Mouse (Mus musculus): Measurements from ENCODE around the gene Cyp46a1. TPM values are rescaled to one million over a fixed set of nuclear protein-coding genes. Genes with fewer than 3 reads are reported as not detected.

The Cyp46a1 gene
- total and polyA plus RNA-seq, 3 experiments = not detected

GRCm38 (mm10) chr12:108374689-108375088 is 40.5 kb downstream of the Cyp46a1 start:
- Histone ChIP-seq H3K4me3 (ENCODE audit: control insufficient read depth in 1 of 2, insufficient read depth in 1 of 2, low read depth in 2 of 2, low read length in 2 of 2) (no peak overlapping the region), H3K9ac (ENCODE audit: control insufficient read depth, low read depth, low read length, poor library complexity, severe bottlenecking) (no peak overlapping the region), H3K27ac (ENCODE audit: control insufficient read depth, low read depth, low read length) (no peak overlapping the region), H3K27me3 (ENCODE audit: control insufficient read depth in 1 of 2, insufficient read depth in 2 of 2, low read length in 2 of 2) (no peaks in the 10 kb centered on the region), H3K9me3 (replicated peaks; ENCODE audit: insufficient read depth, low read length) (no peaks in the 10 kb centered on the region), H3K4me1 (ENCODE audit: control insufficient read depth in 1 of 2, insufficient read depth in 2 of 2, low read length in 2 of 2) (no peaks in the 10 kb centered on the region), H3K79me2 (ENCODE audit: control insufficient read depth, insufficient read depth, low read length, poor library complexity) (no peaks in the 10 kb centered on the region), H3K36me3 (ENCODE audit: control insufficient read depth in 1 of 2, insufficient read depth in 2 of 2, low read length in 2 of 2) (no peaks in the 10 kb centered on the region)
- no peak for DNase-seq (ENCODE audit: low read depth, low spot score)
- TF ChIP-seq CHD2 (IDR thresholded peaks at IDR 0.05; ENCODE audit: low read length) = no peak
- no peak for TF ChIP-seq ZMIZ1 (IDR thresholded peaks at IDR 0.05; ENCODE audit: low read depth, low read length)
- no peak for TF ChIP-seq HCFC1 (IDR thresholded peaks at IDR 0.05; ENCODE audit: low read depth, low read length)
- TF ChIP-seq NRF1 (IDR thresholded peaks at IDR 0.05; ENCODE audit: insufficient read depth, low read depth, low read length, poor library complexity, severe bottlenecking) = no peak
- TF ChIP-seq MAZ (IDR thresholded peaks at IDR 0.05; ENCODE audit: low read depth, low read length) = no peak
- no peak for TF ChIP-seq CTCF (IDR thresholded peaks at IDR 0.05 in 2 of 3, conservative IDR thresholded peaks at IDR 0.05 in 1 of 3; ENCODE audit: control insufficient read depth in 1 of 3, insufficient read depth in 1 of 3, low read depth in 2 of 3, low read length in 3 of 3, poor library complexity in 1 of 3, severe bottlenecking in 1 of 3)
- TF ChIP-seq USF1 (IDR thresholded peaks at IDR 0.05; ENCODE audit: low read depth, low read length) = no peak
- no peak for TF ChIP-seq E2F4 (IDR thresholded peaks at IDR 0.05; ENCODE audit: borderline replicate concordance, low read depth, low read length)
- TF ChIP-seq MAFK (IDR thresholded peaks at IDR 0.05; ENCODE audit: borderline replicate concordance, low read depth, low read length) = no peak
- no peak for TF ChIP-seq ELF1 (IDR thresholded peaks at IDR 0.05; ENCODE audit: low read depth, low read length)
- no peak for TF ChIP-seq MXI1 (IDR thresholded peaks at IDR 0.05; ENCODE audit: low read depth, low read length)
- no peak for TF ChIP-seq ETS1 (IDR thresholded peaks at IDR 0.05; ENCODE audit: low read depth, low read length)
- no peak for TF ChIP-seq SIN3A (IDR thresholded peaks at IDR 0.05; ENCODE audit: low read length)
- TF ChIP-seq RCOR1 (IDR thresholded peaks at IDR 0.05; ENCODE audit: low read depth, low read length) = no peak
- no peak for TF ChIP-seq EP300 (IDR thresholded peaks at IDR 0.05; ENCODE audit: low read depth in 1 of 2, low read length in 2 of 2)
- TF ChIP-seq BHLHE40 (IDR thresholded peaks at IDR 0.05; ENCODE audit: borderline replicate concordance, low read depth, low read length) = no peak
- TF ChIP-seq TAL1 (IDR thresholded peaks at IDR 0.05; ENCODE audit: low read length) = no peak

GRCm38 (mm10) chr12:108378379-108379133 is 44.4 kb downstream of the Cyp46a1 start:
- H3K9ac ChIP-seq (ENCODE audit: control insufficient read depth, low read depth, low read length, poor library complexity, severe bottlenecking) = no peak overlapping the region
- DNase-seq (ENCODE audit: low read depth, low spot score) = no peak
- no peaks in the 10 kb centered on the region for H3K36me3 ChIP-seq (ENCODE audit: control insufficient read depth in 1 of 2, insufficient read depth in 2 of 2, low read length in 2 of 2)
- no peaks in the 10 kb centered on the region for H3K9me3 ChIP-seq (replicated peaks; ENCODE audit: insufficient read depth, low read length)
- H3K27me3 ChIP-seq (ENCODE audit: control insufficient read depth in 1 of 2, insufficient read depth in 2 of 2, low read length in 2 of 2) = no peaks in the 10 kb centered on the region
- H3K79me2 ChIP-seq (ENCODE audit: control insufficient read depth, insufficient read depth, low read length, poor library complexity) = no peaks in the 10 kb centered on the region
- H3K4me1 ChIP-seq (ENCODE audit: control insufficient read depth in 1 of 2, insufficient read depth in 2 of 2, low read length in 2 of 2) = no peaks in the 10 kb centered on the region
- H3K27ac ChIP-seq (ENCODE audit: control insufficient read depth, low read depth, low read length) = no peak overlapping the region
- TF ChIP-seq MAFK (IDR thresholded peaks at IDR 0.05; ENCODE audit: borderline replicate concordance, low read depth, low read length) (no peak), MYB (IDR thresholded peaks at IDR 0.05; ENCODE audit: low read depth, low read length) (no peak), MAX (IDR thresholded peaks at IDR 0.05; ENCODE audit: low read length) (no peak)
- no peak overlapping the region for H3K4me3 ChIP-seq (ENCODE audit: control insufficient read depth in 1 of 2, insufficient read depth in 1 of 2, low read depth in 2 of 2, low read length in 2 of 2)

All from MEL (cell line).